Mouse (Mus musculus): ENCODE data around the gene Eif1b. TPM values are rescaled to one million over a fixed set of nuclear protein-coding genes. Genes with fewer than 3 reads are reported as not detected.

The Eif1b gene
- 100 to 1,000 TPM in 1 of 2 experiments, 10 to 100 TPM in 1; 85.7 to 123 TPM for polyA plus RNA-seq (2017; shearing (Covaris generic))

GRCm38 (mm10) chr9:120492010-120492399 lies at the start of gene Eif1b:
Gene Eif1b, plus strand, starts transcription at chr9:120492232.

DNA sequence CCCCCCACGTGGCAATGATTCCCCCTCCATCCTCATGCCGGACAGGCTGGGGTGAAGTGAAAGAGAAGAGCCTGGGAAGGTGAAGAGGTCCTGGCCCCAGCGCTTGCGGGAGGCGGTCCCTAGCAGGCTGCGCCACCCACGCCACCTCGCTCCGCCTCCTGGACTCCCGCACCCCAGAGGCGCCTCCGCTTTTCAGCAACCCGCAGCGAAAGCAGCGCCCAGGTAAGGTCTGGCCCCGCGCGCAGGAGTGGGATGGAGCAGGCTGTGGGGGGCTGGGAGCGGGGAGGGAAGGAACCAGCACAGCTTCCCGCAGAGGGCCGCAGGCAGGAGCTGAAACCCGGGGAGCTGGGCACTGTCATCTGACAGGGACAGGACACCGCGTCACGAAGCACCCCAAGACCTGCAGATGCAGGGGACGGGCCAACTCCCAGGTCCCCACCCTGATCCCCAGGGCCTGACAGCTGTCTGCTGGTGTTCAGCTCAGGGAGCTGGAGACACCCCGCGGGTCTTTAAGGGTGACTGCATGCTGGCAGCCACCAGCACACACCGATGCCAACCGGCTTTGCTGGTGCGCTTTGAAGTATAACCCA lies 47.7 kb downstream of the Eif1b start, which contains the start of gene Entpd3:
Gene Entpd3, plus strand, starts transcription at position 157 of the 590 bp plus-strand sequence.

Other genes starting within 250 kb of the Eif1b start
- gene Myrip, start 190.7 kb upstream of the Eif1b start, polyA plus RNA-seq (2017; shearing (Covaris generic)): not detected
- under 1 TPM in 1 of 2 experiments, not detected in 1; 0.14 TPM for gene Entpd3, start 47.6 kb downstream of the Eif1b start, polyA plus RNA-seq (2017; shearing (Covaris generic))
- 1,000 to 10,000 TPM in 1 of 2 experiments, 100 to 1,000 TPM in 1; 687 to 1,103 TPM for gene Rpl14, start 79.2 kb downstream of the Eif1b start, polyA plus RNA-seq (2017; shearing (Covaris generic))

All from activated CD4-positive, CD25-positive, alpha-beta regulatory T cell (primary cell).